Mouse (Mus musculus) olfactory bulb, adult 2 months (tissue): ENCODE results near the gene Tbx2. TPM values are rescaled to one million over a fixed set of nuclear protein-coding genes. Genes with fewer than 3 reads are reported as not detected.

ENCODE experiments used
- H3K27ac ChIP-seq: fragments of 200-500 bp; 2 replicates; pipeline ENCODE4 v1.5.1; 2012; ENCODE audit warnings: low read depth, low read length; ENCODE audit not compliant: insufficient read depth
- H3K4me1 ChIP-seq: fragments of 200-500 bp; 2 replicates; pipeline ENCODE4 v1.6.1; 2012; ENCODE audit warnings: low read length; ENCODE audit not compliant: control insufficient read depth, insufficient read depth
- H3K4me3 ChIP-seq: fragments of 200-500 bp; 2 replicates; pipeline ENCODE4 v1.5.1; 2012; ENCODE audit warnings: mild to moderate bottlenecking, low read depth, low read length, moderate library complexity; ENCODE audit not compliant: insufficient read depth
- CTCF ChIP-seq: fragments of 200-500 bp; IDR thresholded peaks from 2 replicates; pipeline ENCODE4 v1.5.1; 2012; ENCODE audit warnings: low read depth, mild to moderate bottlenecking, low read length, moderate library complexity; ENCODE audit not compliant: insufficient read depth
- POLR2A ChIP-seq: fragments of 200-500 bp; IDR thresholded peaks from 2 replicates; pipeline ENCODE4 v1.6.1; 2012; ENCODE audit warnings: mild to moderate bottlenecking, low read depth, low read length, moderate library complexity; ENCODE audit not compliant: insufficient read depth
- WGBS: fragments of 180-500 bp; shearing (Covaris S2); methylation state at CpG from one replicate; pipeline ENCODE4 v1.1.7; 2018; 5-methylcytosine and 5-hydroxymethylcytosine counted together
- polyA plus RNA-seq: library from polyadenylated mRNA; stranded (reverse); fragments of >200 nt; gene quantifications from 2 replicates; pipeline ENCODE4 v1.2.4, GENCODE M21; 2012; ENCODE audit warnings: low replicate concordance; ENCODE audit not compliant: missing spikeins, insufficient read depth, insufficient read length

Gene Tbx2
- polyA plus RNA-seq, 1 experiment = not detected

- TF ChIP-seq CTCF = no peak
- no peak for TF ChIP-seq POLR2A
- 90% methylated on average over 5 of the region's 5 CpGs for WGBS
- Histone ChIP-seq H3K27ac (no peak overlapping the region), H3K4me1 (no peaks in the 10 kb centered on the region), H3K4me3 (no peak overlapping the region)
These were observed 28.3 kb upstream of the Tbx2 start for GRCm38 (mm10) chr11:85804048-85804447.

GRCm38 (mm10) chr11:85805779-85806178 is 26.6 kb upstream of the Tbx2 start:
- Histone ChIP-seq H3K27ac (no peak overlapping the region), H3K4me3 (no peak overlapping the region), H3K4me1 (no peaks in the 10 kb centered on the region)
- WGBS = 96% methylated on average over 1 of the region's 1 CpGs
- TF ChIP-seq POLR2A = no peak
- no peak for TF ChIP-seq CTCF

- TF ChIP-seq CTCF (no peak), POLR2A (no peak)
- no peak overlapping the region for H3K27ac ChIP-seq
- no peaks in the 10 kb centered on the region for H3K4me1 ChIP-seq
- WGBS = 89% methylated on average over 11 of the region's 11 CpGs
- H3K4me3 ChIP-seq = no peak overlapping the region
These were observed 25.0 kb upstream of the Tbx2 start for GRCm38 (mm10) chr11:85807353-85807752.

GRCm38 (mm10) chr11:85811229-85811628 is 21.1 kb upstream of the Tbx2 start:
- WGBS = 91% methylated on average over 4 of the region's 4 CpGs
- H3K4me1 ChIP-seq = no peaks in the 10 kb centered on the region
- TF ChIP-seq CTCF (no peak), POLR2A (no peak)
- H3K4me3 ChIP-seq = no peak overlapping the region
- H3K27ac ChIP-seq = no peak overlapping the region

- Histone ChIP-seq H3K4me3 (no peak overlapping the region), H3K4me1 (no peaks in the 10 kb centered on the region), H3K27ac (no peak overlapping the region)
- TF ChIP-seq CTCF (no peak), POLR2A (no peak)
- WGBS = 92% methylated on average over 5 of the region's 5 CpGs
These were observed 20.7 kb upstream of the Tbx2 start for GRCm38 (mm10) chr11:85811676-85812075.

- H3K4me1 ChIP-seq = no peaks in the 10 kb centered on the region
- WGBS = 79% methylated on average over 12 of the region's 12 CpGs
- H3K27ac ChIP-seq = no peak overlapping the region
- TF ChIP-seq CTCF (no peak), POLR2A (no peak)
- H3K4me3 ChIP-seq = no peak overlapping the region
These were observed 20.0 kb upstream of the Tbx2 start for GRCm38 (mm10) chr11:85812201-85812966.

GRCm38 (mm10) chr11:85814678-85815077 is 17.7 kb upstream of the Tbx2 start:
- Histone ChIP-seq H3K4me1 (no peaks in the 10 kb centered on the region), H3K27ac (no peak overlapping the region), H3K4me3 (no peak overlapping the region)
- TF ChIP-seq CTCF (no peak), POLR2A (no peak)
- 66% methylated on average over 4 of the region's 4 CpGs for WGBS

- H3K4me3 ChIP-seq = no peak overlapping the region
- no peak overlapping the region for H3K27ac ChIP-seq
- no peak for TF ChIP-seq CTCF
- TF ChIP-seq POLR2A = no peak
- H3K4me1 ChIP-seq = no peaks in the 10 kb centered on the region
- 96% methylated on average over 5 of the region's 5 CpGs for WGBS
These were observed 15.9 kb upstream of the Tbx2 start for GRCm38 (mm10) chr11:85816471-85816870.

DNA sequence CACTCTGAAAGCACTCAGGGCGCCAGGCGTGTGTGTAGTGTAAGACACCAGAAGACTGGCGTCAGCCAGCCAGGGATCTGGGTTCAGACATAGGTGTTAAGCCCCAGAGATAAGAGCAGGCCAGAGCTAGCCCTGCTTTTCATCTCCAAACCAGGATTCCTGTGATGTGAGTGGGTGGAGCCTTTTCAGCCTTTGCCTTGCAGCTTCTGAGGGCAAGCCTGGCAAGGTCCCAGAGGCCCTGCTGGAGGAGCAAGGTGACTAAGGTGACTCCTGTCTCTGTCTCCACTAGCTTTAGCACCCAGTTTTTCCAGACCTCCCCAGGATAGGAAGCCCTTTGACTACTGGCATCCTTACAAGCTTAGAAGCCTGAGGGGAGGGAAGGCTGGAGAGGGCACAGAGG is 13.9 kb upstream of the Tbx2 start:
- Histone ChIP-seq H3K4me1 (no peaks in the 10 kb centered on the region), H3K4me3 (no peak overlapping the region), H3K27ac (no peak overlapping the region)
- TF ChIP-seq CTCF (no peak), POLR2A (no peak)
- 95% methylated on average over 3 of the region's 3 CpGs for WGBS
